1 mouse cellular context compared by ENCODE assay signal in genomic region chr4:133584059-133584951, GRCm38 (mm10).
TF ChIP-seq lines count a peak whose summit lies in the region.

TSS of gene Gpn2 (plus strand) at chr4:133584362.

TF ChIP-seq in MEL, 35 proteins besides CTCF, POLR2A, EP300 and RAD21 (continued from another document):
- no peak for TF ChIP-seq MEF2A (IDR thresholded peaks at IDR 0.05; ENCODE audit: extremely low read depth, insufficient replicate concordance, low read depth, low read length, poor library complexity, severe bottlenecking)
- TF ChIP-seq MXI1 (IDR thresholded peaks at IDR 0.05; ENCODE audit: low read depth, low read length), result peak; percentile 69
- peak; percentile 54; the same call in 1 of the 2 replicates for TF ChIP-seq MYC (IDR thresholded peaks at IDR 0.05; ENCODE audit: low read depth, low read length)
